Mouse (Mus musculus) thymus, postnatal 36 days (tissue): ENCODE results near the gene Gm20772.
"Not testable (repeated sequence)": the region's sequence is repeated elsewhere in the genome, so short reads cannot be mapped to it uniquely, and the experiment has no call there.

Experiments
- DNase-seq, 2 experiments: peaks; one replicate each; pipeline ENCODE4 v3.0.0; 2022; ENCODE audit warnings: mixed read lengths in 2 of 2

Gene Gm20772

DNA sequence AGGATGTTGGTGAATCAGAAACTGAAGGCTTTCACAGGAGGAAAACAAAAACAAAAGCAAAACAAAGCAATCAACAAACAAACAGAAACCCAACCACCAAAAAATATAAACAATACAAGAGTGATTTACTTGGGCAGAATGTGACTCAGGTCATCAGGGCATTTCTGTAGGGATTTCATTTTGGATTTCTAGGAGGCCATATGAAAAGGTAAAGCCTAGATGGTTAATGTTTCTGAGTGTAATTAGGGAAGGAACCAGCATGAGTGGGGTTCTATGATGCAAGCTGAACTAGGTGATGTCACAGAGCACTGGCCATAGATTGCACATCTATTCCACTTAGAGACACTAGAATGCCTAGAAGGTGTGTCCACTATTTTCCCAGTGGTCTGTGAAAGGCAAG is at the start of gene Gm20772, which contains the start of gene Gm20831:
Gene Gm20772, plus strand, starts transcription at position 301 of the 400 bp plus-strand sequence.
Gene Gm20831, plus strand, starts transcription at position 301 of the 400 bp plus-strand sequence.
- not testable (repeated sequence) for DNase-seq

DNA sequence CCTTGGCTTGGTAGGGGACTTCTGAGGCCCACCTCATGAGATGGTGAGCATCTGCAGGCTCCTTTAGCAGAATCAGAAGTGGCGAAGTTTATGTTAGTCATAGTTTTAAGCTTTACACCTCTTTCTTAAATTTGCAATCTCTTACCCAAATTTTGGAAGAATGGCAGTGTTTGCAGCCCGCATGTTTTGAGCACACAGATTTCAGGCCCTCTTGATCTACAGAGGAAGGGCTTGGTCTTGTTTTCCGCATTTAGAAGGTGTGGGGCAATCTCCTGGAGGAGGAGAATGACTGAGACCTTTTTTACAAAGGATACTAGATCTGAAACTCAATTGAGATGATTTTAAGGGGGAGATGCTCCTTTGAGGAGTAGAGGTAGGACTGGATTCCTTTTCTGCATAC is 28.4 kb upstream of the Gm20772 start, which contains the start of gene Gm21904:
Gene Gm21904, minus strand, starts transcription at position 101 of the 400 bp plus-strand sequence.
- DNase-seq: not testable (repeated sequence)
